Mouse (Mus musculus) G1E (cell line): ENCODE measurements around the gene Ssc5d.

Experiments
- CTCF ChIP-seq: IDR thresholded peaks from 2 replicates; pipeline ENCODE4 v1.5.1; 2012; ENCODE audit warnings: low read depth, low read length, inconsistent platforms, mixed read lengths
- POLR2AphosphoS5 ChIP-seq: IDR thresholded peaks from 2 replicates; pipeline ENCODE4 v1.6.1; 2012; ENCODE audit warnings: low read depth, low read length, inconsistent platforms; ENCODE audit not compliant: insufficient replicate concordance

DNA sequence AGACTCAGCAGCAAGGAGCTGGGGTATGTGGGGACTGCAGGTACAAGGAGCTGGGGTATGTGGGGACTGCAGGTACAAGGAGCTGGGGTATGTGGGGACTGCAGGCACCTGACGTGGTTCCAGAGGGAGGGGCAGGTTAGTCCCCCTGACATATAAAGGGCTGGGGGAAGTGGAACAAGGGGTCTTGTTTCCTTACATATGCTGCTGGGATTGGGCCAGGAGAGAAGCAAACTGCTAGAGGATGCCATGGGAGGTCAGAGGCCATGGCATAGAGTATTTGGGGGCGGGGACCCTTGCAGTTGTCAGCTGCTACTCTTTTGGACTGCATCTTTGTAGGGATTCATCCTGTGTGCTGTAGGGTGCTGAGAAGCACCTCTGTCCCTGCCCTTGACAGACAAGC lies 8.1 kb upstream of the Ssc5d start:
- TF ChIP-seq CTCF (no peak), POLR2AphosphoS5 (no peak)
